Comparison of ENCODE assay signal across 17 mouse cellular contexts in genomic region chr4:108345826-108346225, GRCm38 (mm10). TPM values are rescaled to one million over a fixed set of nuclear protein-coding genes. Genes with fewer than 3 reads are reported as not detected.
DNase-seq lines count a peak whose midpoint lies in the region; ATAC-seq and TF ChIP-seq lines count a peak whose summit lies in the region.
"Had no signal": no experiment of that assay in that cellular context is flagged by ENCODE, and none has a peak within 500 bp of the region (broad histone marks: within the 10 kb centered on the region; RNA-seq: fewer than 3 reads in every experiment).

No protein-coding gene starts in this region.

- H3K27ac ChIP-seq in hindbrain, embryonic 13.5 days = peak overlapping the region; percentile 4; the same call in 1 of the 2 replicates
- H3K27ac ChIP-seq in hindbrain, postnatal 0 days = no peak overlapping the region
- peak overlapping the region; percentile 49 for H3K27ac ChIP-seq in midbrain, embryonic 12.5 days (replicated peaks)
- no peak overlapping the region for H3K27ac ChIP-seq in midbrain, embryonic 11.5 days (ENCODE audit: low read depth, low read length)
- H3K27ac ChIP-seq in intestine, embryonic 16.5 days (ENCODE audit: low read length) = peak overlapping the region; percentile 28
- H3K27ac ChIP-seq in stomach, embryonic 16.5 days (ENCODE audit: low read length) = peak overlapping the region; percentile 69
- H3K27ac ChIP-seq in liver, embryonic 12.5 days = no peak overlapping the region
- H3K27ac ChIP-seq: heart, adult 2 months had no signal

- no peak for ATAC-seq in hindbrain, embryonic 13.5 days (ENCODE audit: low FRiP score)
- ATAC-seq in hindbrain, postnatal 0 days = no peak
- ATAC-seq in midbrain, embryonic 12.5 days (ENCODE audit: low FRiP score, low read depth) = no peak
- no peak for ATAC-seq in midbrain, embryonic 11.5 days (ENCODE audit: low FRiP score)
- no peak for ATAC-seq in intestine, embryonic 16.5 days
- ATAC-seq in stomach, embryonic 16.5 days (ENCODE audit: insufficient read depth, low FRiP score) = peak; percentile 37; the same call in 1 of the 2 replicates
- ATAC-seq in liver, embryonic 12.5 days = no peak

- H3K27me3 ChIP-seq in hindbrain, embryonic 13.5 days = no peaks in the 10 kb centered on the region
- H3K27me3 ChIP-seq in hindbrain, postnatal 0 days (ENCODE audit: insufficient read depth, low read length) = no peaks in the 10 kb centered on the region
- H3K27me3 ChIP-seq in midbrain, embryonic 12.5 days = no peaks in the 10 kb centered on the region
- no peaks in the 10 kb centered on the region for H3K27me3 ChIP-seq in midbrain, embryonic 11.5 days (ENCODE audit: control insufficient read depth, insufficient read depth, low read length)
- no peaks in the 10 kb centered on the region for H3K27me3 ChIP-seq in intestine, embryonic 16.5 days (replicated peaks; ENCODE audit: control insufficient read depth, insufficient read depth, low read length)
- no peaks in the 10 kb centered on the region for H3K27me3 ChIP-seq in stomach, embryonic 16.5 days (ENCODE audit: control insufficient read depth, insufficient read depth, low read length)
- H3K27me3 ChIP-seq in liver, embryonic 12.5 days (replicated peaks) = no peaks in the 10 kb centered on the region

- no peak for TF ChIP-seq CTCF in hindbrain, postnatal 0 days (IDR thresholded peaks at IDR 0.05; ENCODE audit: low read depth)

- no peaks in the 10 kb centered on the region for H3K36me3 ChIP-seq in hindbrain, embryonic 13.5 days
- H3K36me3 ChIP-seq in hindbrain, postnatal 0 days (ENCODE audit: insufficient read depth, low read length) = no peaks in the 10 kb centered on the region
- no peaks in the 10 kb centered on the region for H3K36me3 ChIP-seq in midbrain, embryonic 12.5 days
- no peaks in the 10 kb centered on the region for H3K36me3 ChIP-seq in midbrain, embryonic 11.5 days (ENCODE audit: control insufficient read depth, insufficient read depth, low read length)
- no peaks in the 10 kb centered on the region for H3K36me3 ChIP-seq in intestine, embryonic 16.5 days (ENCODE audit: control insufficient read depth, insufficient read depth, low read length)
- H3K36me3 ChIP-seq in stomach, embryonic 16.5 days (ENCODE audit: control insufficient read depth, insufficient read depth, low read length) = no peaks in the 10 kb centered on the region
- H3K36me3 ChIP-seq in liver, embryonic 12.5 days = no peaks in the 10 kb centered on the region

- H3K4me3 ChIP-seq in hindbrain, embryonic 13.5 days = no peak overlapping the region
- H3K4me3 ChIP-seq in hindbrain, postnatal 0 days (ENCODE audit: low read length) = no peak overlapping the region
- H3K4me3 ChIP-seq in midbrain, embryonic 12.5 days = no peak overlapping the region
- H3K4me3 ChIP-seq in midbrain, embryonic 11.5 days (ENCODE audit: low read depth, low read length) = no peak overlapping the region
- no peak overlapping the region for H3K4me3 ChIP-seq in intestine, embryonic 16.5 days (ENCODE audit: low read length)
- no peak overlapping the region for H3K4me3 ChIP-seq in stomach, embryonic 16.5 days (replicated peaks; ENCODE audit: low read length)
- H3K4me3 ChIP-seq in liver, embryonic 12.5 days = no peak overlapping the region
- H3K4me3 ChIP-seq: heart, adult 2 months had no signal

- peaks cover 27% of the 10 kb centered on the region for H3K4me1 ChIP-seq in hindbrain, embryonic 13.5 days (replicated peaks)
- peaks cover under 1% of the 10 kb centered on the region for H3K4me1 ChIP-seq in hindbrain, postnatal 0 days (ENCODE audit: insufficient read depth, low read length)
- H3K4me1 ChIP-seq in midbrain, embryonic 12.5 days = peaks cover 47% of the 10 kb centered on the region
- H3K4me1 ChIP-seq in midbrain, embryonic 11.5 days (ENCODE audit: control insufficient read depth, insufficient read depth, low read length) = peaks cover 30% of the 10 kb centered on the region
- H3K4me1 ChIP-seq in intestine, embryonic 16.5 days (ENCODE audit: control insufficient read depth, insufficient read depth, low read length) = peaks cover 30% of the 10 kb centered on the region
- H3K4me1 ChIP-seq in stomach, embryonic 16.5 days (ENCODE audit: control insufficient read depth, insufficient read depth, low read length) = peaks cover 45% of the 10 kb centered on the region
- peaks cover 34% of the 10 kb centered on the region for H3K4me1 ChIP-seq in liver, embryonic 12.5 days

- no peak overlapping the region for H3K9ac ChIP-seq in hindbrain, embryonic 13.5 days
- no peak overlapping the region for H3K9ac ChIP-seq in hindbrain, postnatal 0 days (replicated peaks; ENCODE audit: low read length)
- no peak overlapping the region; the same call in 1 of the 2 replicates for H3K9ac ChIP-seq in midbrain, embryonic 12.5 days (replicated peaks)
- H3K9ac ChIP-seq in midbrain, embryonic 11.5 days (ENCODE audit: low read length) = no peak overlapping the region
- no peak overlapping the region for H3K9ac ChIP-seq in intestine, embryonic 16.5 days (ENCODE audit: low read depth, low read length)
- no peak overlapping the region for H3K9ac ChIP-seq in stomach, embryonic 16.5 days (ENCODE audit: low read length)
- H3K9ac ChIP-seq in liver, embryonic 12.5 days = no peak overlapping the region

- H3K4me2 ChIP-seq in hindbrain, embryonic 13.5 days = no peak overlapping the region
- H3K4me2 ChIP-seq in hindbrain, postnatal 0 days (ENCODE audit: low read depth, low read length) = no peak overlapping the region
- no peak overlapping the region for H3K4me2 ChIP-seq in midbrain, embryonic 12.5 days (replicated peaks)
- H3K4me2 ChIP-seq in midbrain, embryonic 11.5 days = no peak overlapping the region
- no peak overlapping the region for H3K4me2 ChIP-seq in intestine, embryonic 16.5 days (ENCODE audit: low read depth, low read length)
- H3K4me2 ChIP-seq in stomach, embryonic 16.5 days (ENCODE audit: low read depth, low read length) = no peak overlapping the region
- no peak overlapping the region for H3K4me2 ChIP-seq in liver, embryonic 12.5 days

- no peak for DNase-seq in hindbrain, postnatal 0 days (ENCODE audit: low spot score)
- DNase-seq in midbrain, embryonic 11.5 days (ENCODE audit: low spot score, missing footprints) = no peak
- no peak for DNase-seq in thymus, postnatal 14 days
- DNase-seq: cerebellum, postnatal 25 days; gastrocnemius, postnatal 10 days; heart, adult 2 months; heart, postnatal 14 days; kidney, adult 11 months; layer of hippocampus, postnatal 36 days; midbrain, embryonic 14.5 days had no signal

- 26% methylated on average over 4 of the region's 5 CpGs for WGBS in hindbrain, embryonic 13.5 days
- 33% methylated on average over 5 of the region's 5 CpGs for WGBS in hindbrain, postnatal 0 days
- 26% methylated on average over 5 of the region's 5 CpGs for WGBS in midbrain, embryonic 12.5 days
- WGBS in midbrain, embryonic 11.5 days = 30% methylated on average over 5 of the region's 5 CpGs
- 30% methylated on average over 5 of the region's 5 CpGs for WGBS in intestine, embryonic 16.5 days
- 22% methylated on average over 5 of the region's 5 CpGs for WGBS in stomach, embryonic 16.5 days
- 38% methylated on average over 5 of the region's 5 CpGs for WGBS in liver, embryonic 12.5 days (ENCODE audit: insufficient replicate concordance)

- H3K9me3 ChIP-seq in hindbrain, embryonic 13.5 days = no peaks in the 10 kb centered on the region
- no peaks in the 10 kb centered on the region for H3K9me3 ChIP-seq in hindbrain, postnatal 0 days (ENCODE audit: low read length)
- no peaks in the 10 kb centered on the region for H3K9me3 ChIP-seq in midbrain, embryonic 12.5 days
- H3K9me3 ChIP-seq in midbrain, embryonic 11.5 days (ENCODE audit: control insufficient read depth, low read length) = no peaks in the 10 kb centered on the region
- no peaks in the 10 kb centered on the region for H3K9me3 ChIP-seq in intestine, embryonic 16.5 days (ENCODE audit: control insufficient read depth, low read length)
- no peaks in the 10 kb centered on the region for H3K9me3 ChIP-seq in stomach, embryonic 16.5 days (replicated peaks; ENCODE audit: control insufficient read depth, low read length)
- no peaks in the 10 kb centered on the region for H3K9me3 ChIP-seq in liver, embryonic 12.5 days (replicated peaks)
- H3K9me3 ChIP-seq: G1E had no signal

RNA-seq across cellular contexts. Expression of gene Coa7, which starts 17.9 kb away (rescaled TPM):
- polyA plus RNA-seq in hindbrain, embryonic 13.5 days (2015; fragmentation: Nextera tagmentation; extraction: Ambion mirVana) = 49.9 and 50.0 TPM in 2 replicates
- total RNA-seq in hindbrain, postnatal 0 days (2014; rRNA removed) = 31.7 and 35.9 TPM in 2 replicates
- polyA plus RNA-seq in hindbrain, postnatal 0 days (2015; fragmentation: Nextera tagmentation; extraction: Ambion mirVana) = 50.8 and 54.2 TPM in 2 replicates
- polyA plus RNA-seq in midbrain, embryonic 12.5 days (2016; fragmentation: Nextera tagmentation; extraction: Ambion mirVana) = 50.4 and 57.5 TPM in 2 replicates
- 54.6 and 55.5 TPM in 2 replicates for polyA plus RNA-seq in midbrain, embryonic 11.5 days (2014; fragmentation: Nextera tagmentation; extraction: Ambion mirVana)
- polyA plus RNA-seq in intestine, embryonic 16.5 days (2015; fragmentation: Nextera tagmentation; extraction: Ambion mirVana) = 67.0 and 68.5 TPM in 2 replicates
- polyA plus RNA-seq in stomach, embryonic 16.5 days (2015; fragmentation: Nextera tagmentation; extraction: Ambion mirVana) = 45.6 and 55.2 TPM in 2 replicates
- polyA plus RNA-seq in liver, embryonic 12.5 days (2016; fragmentation: Nextera tagmentation; extraction: Ambion mirVana) = 33.7 and 34.3 TPM in 2 replicates

RNA-seq across cellular contexts. Expression of gene Shisal2a, which starts 37.3 kb away (rescaled TPM):
- polyA plus RNA-seq in hindbrain, embryonic 13.5 days (2015; fragmentation: Nextera tagmentation; extraction: Ambion mirVana) = 4.9 and 5.3 TPM in 2 replicates
- 0.47 and 1.8 TPM in 2 replicates for total RNA-seq in hindbrain, postnatal 0 days (2014; rRNA removed)
- 6.7 and 8.1 TPM in 2 replicates for polyA plus RNA-seq in hindbrain, postnatal 0 days (2015; fragmentation: Nextera tagmentation; extraction: Ambion mirVana)
- 1.7 and 2.0 TPM in 2 replicates for polyA plus RNA-seq in midbrain, embryonic 12.5 days (2016; fragmentation: Nextera tagmentation; extraction: Ambion mirVana)
- polyA plus RNA-seq in midbrain, embryonic 11.5 days (2014; fragmentation: Nextera tagmentation; extraction: Ambion mirVana) = 1.6 and 2.4 TPM in 2 replicates
- 0.72 and 0.99 TPM in 2 replicates for polyA plus RNA-seq in intestine, embryonic 16.5 days (2015; fragmentation: Nextera tagmentation; extraction: Ambion mirVana)
- 1.2 and 1.4 TPM in 2 replicates for polyA plus RNA-seq in stomach, embryonic 16.5 days (2015; fragmentation: Nextera tagmentation; extraction: Ambion mirVana)
- polyA plus RNA-seq in liver, embryonic 12.5 days (2016; fragmentation: Nextera tagmentation; extraction: Ambion mirVana) = 0.32 TPM in 1 of 2 replicates, not detected in the other
- total RNA-seq: G1E; gastrocnemius, postnatal 10 days; heart, adult 2 months; heart, postnatal 14 days; layer of hippocampus, postnatal 36 days; liver, adult 2 months had no signal
- polyA plus RNA-seq: G1E; heart, adult 2 months; liver, adult 2 months had no signal

RNA-seq across cellular contexts. Expression of gene Zyg11b, which starts 44.9 kb away (rescaled TPM):
- 27.1 and 27.7 TPM in 2 replicates for polyA plus RNA-seq in hindbrain, embryonic 13.5 days (2015; fragmentation: Nextera tagmentation; extraction: Ambion mirVana)
- 108 and 115 TPM in 2 replicates for total RNA-seq in hindbrain, postnatal 0 days (2014; rRNA removed)
- 22.0 and 24.0 TPM in 2 replicates for polyA plus RNA-seq in hindbrain, postnatal 0 days (2015; fragmentation: Nextera tagmentation; extraction: Ambion mirVana)
- polyA plus RNA-seq in midbrain, embryonic 12.5 days (2016; fragmentation: Nextera tagmentation; extraction: Ambion mirVana) = 33.9 and 40.5 TPM in 2 replicates
- 18.8 and 22.5 TPM in 2 replicates for polyA plus RNA-seq in midbrain, embryonic 11.5 days (2014; fragmentation: Nextera tagmentation; extraction: Ambion mirVana)
- 5.7 and 5.9 TPM in 2 replicates for polyA plus RNA-seq in intestine, embryonic 16.5 days (2015; fragmentation: Nextera tagmentation; extraction: Ambion mirVana)
- polyA plus RNA-seq in stomach, embryonic 16.5 days (2015; fragmentation: Nextera tagmentation; extraction: Ambion mirVana) = 10.3 and 10.5 TPM in 2 replicates
- polyA plus RNA-seq in liver, embryonic 12.5 days (2016; fragmentation: Nextera tagmentation; extraction: Ambion mirVana) = 4.0 and 4.5 TPM in 2 replicates

Comparison
In these comparisons a context has a peak if more than half of its experiments do, and no peak if none do; other contexts are left out.
1. H3K27ac ChIP-seq: peak in hindbrain, embryonic 13.5 days (single experiment), midbrain, embryonic 12.5 days (single experiment), intestine, embryonic 16.5 days (single experiment) and stomach, embryonic 16.5 days (single experiment); none in hindbrain, postnatal 0 days (single experiment), midbrain, embryonic 11.5 days (single experiment) and liver, embryonic 12.5 days (single experiment).